Mouse (Mus musculus) cerebral cortex, adult 2 months (tissue): Measurements from ENCODE around the gene Mrpl48.

Experiments used
- WGBS: fragments of 180-500 bp; shearing (Covaris S2); methylation state at CpG from one replicate; pipeline ENCODE4 v1.1.7; 2018; 5-methylcytosine and 5-hydroxymethylcytosine counted together

Gene Mrpl48

DNA sequence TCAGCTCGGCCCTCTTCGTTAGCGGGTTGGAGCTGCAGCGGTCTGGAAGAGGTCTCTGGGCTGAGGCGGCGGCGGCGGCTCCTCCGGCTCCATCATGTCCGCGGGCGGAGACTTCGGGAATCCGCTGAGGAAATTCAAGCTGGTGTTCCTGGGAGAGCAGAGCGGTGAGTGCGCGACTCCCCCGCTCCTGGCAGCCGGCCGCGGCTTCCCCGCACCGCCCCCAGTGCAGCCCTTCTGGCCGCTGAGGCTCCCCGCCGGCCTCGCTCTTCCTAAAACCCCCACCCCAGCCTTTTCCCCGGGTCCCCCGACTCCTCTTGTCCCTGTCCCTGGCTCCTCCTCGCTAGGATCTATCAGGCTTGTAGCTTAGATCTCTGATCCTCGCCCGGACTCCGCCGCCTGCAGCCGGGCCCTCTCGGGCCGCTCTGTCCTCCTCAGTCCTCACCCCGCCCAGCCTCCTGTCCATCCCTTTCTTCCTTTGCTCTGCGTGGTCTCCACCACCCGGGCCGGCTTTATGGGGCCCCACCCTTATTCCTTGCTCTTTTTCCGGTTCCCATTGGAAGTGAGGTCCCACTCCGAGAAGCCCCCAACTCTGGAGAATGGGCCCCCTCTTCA, at the start of gene Mrpl48:
Gene Mrpl48 (minus strand): TSS at position 172 of the 612 bp plus-strand sequence.
- 2% methylated on average over 43 of the region's 43 CpGs for WGBS

DNA sequence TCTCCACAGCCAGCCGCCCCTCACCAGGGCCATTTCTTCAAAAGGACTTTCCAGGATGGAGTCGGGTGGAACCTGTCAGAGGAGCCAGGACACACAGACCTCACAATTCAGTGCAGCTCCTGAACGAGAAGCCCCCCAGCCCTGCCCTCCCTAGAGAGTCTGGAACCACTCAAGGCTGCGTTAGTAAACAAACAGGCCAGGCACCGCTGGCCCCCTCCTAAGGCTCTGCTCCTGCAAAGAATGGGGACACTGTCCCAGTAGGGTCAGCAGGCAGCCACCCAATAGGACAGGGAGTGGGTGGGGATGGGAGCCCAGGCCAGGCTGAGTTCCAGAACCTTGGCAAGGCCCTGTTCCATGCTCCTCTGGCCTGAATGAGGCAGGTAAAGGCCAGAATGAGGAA, 48.6 kb upstream of the Mrpl48 start:
- WGBS, result 51% methylated on average over 5 of the region's 5 CpGs

- 85% methylated on average over 8 of the region's 8 CpGs for WGBS
Measured at GRCm38 (mm10) chr7:100654441-100654840, 46.3 kb upstream of the Mrpl48 start.

DNA sequence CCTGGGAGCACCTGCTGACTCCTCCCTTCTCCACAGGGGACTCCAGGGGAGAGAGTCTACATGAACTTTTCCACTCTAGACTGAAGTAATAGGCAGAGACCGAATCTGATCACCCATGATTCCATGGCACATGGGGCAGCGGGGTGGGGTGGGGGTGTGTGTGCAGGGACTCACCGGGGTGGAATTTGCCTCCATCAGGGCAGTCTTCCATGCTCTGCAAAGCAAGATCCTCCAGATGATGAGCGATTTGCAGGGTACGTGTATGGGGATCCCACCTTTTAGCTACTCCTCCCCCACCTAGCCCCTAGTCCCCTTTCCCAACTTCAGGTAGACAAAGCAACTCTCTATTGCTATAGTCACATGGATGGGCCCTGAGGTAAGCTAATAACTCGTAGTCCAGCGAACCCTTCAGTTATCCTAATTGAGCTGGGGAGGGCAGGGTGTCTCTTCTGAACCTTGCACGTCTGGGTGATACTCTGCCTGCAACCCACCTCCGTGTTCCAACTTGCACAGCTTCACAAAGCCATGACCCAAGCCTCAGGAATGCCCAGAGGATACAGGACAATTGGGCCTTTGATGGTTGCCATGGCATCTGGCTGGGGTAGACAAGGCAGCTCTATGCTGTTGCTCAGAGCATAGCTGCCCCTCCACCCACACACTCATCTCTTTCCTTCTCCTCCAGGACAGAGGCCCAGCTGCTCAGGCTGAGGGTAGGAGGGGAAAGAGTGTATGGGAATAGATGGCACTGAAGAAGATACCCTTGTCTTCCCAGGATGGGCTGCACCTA, 45.6 kb upstream of the Mrpl48 start:
- 73% methylated on average over 9 of the region's 9 CpGs for WGBS

DNA sequence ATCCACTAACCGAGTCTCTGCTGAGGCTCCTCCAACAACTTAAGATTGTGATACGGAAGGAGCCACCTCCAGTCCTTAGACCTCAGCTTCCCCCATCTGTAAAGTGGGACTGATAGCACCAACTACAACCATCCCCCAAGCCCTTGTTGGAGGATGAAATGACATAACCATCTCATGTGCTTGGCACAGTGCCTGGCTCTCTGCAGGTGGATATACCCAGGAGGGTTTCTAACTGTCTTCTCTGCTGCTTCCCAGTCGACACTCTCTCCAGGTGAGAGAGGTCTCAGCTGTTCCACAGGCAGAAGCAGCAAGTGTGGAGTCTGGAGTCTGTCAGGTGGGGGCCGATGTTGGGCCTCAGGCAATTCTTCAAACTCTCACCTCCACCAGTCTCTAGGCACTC, 42.9 kb upstream of the Mrpl48 start:
- WGBS, result 37% methylated on average over 4 of the region's 4 CpGs

DNA sequence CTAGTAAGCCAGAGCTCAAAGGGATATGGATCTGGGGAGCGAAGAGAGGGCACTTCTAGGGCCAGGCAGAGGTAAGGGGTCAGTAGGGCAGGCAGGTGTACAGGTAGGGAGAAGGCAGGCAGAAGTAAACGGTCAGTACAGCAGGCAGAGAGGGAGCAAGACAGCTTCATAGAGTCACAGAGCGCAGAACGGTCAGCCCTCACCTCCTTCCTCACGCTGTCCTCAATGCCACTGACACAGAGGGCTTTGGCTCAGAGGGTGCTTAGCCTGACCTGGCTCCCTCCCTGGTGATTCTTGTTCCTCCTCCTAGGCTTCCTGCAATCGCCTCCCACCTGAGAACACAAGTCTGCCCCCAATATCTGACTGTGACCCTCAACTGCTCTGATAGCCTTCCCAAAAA, 42.3 kb upstream of the Mrpl48 start:
- WGBS, result 79% methylated on average over 6 of the region's 6 CpGs

GRCm38 (mm10) chr7:100649826-100650225, 41.7 kb upstream of the Mrpl48 start:
- WGBS, result 77% methylated on average over 8 of the region's 8 CpGs

GRCm38 (mm10) chr7:100649095-100649494, 41.0 kb upstream of the Mrpl48 start:
- WGBS, result 68% methylated on average over 4 of the region's 4 CpGs

- 20% methylated on average over 3 of the region's 3 CpGs for WGBS
Measured at GRCm38 (mm10) chr7:100645147-100645546, 37.0 kb upstream of the Mrpl48 start.

- WGBS, result 80% methylated on average over 4 of the region's 4 CpGs
Measured at GRCm38 (mm10) chr7:100642413-100642812, 34.3 kb upstream of the Mrpl48 start.

DNA sequence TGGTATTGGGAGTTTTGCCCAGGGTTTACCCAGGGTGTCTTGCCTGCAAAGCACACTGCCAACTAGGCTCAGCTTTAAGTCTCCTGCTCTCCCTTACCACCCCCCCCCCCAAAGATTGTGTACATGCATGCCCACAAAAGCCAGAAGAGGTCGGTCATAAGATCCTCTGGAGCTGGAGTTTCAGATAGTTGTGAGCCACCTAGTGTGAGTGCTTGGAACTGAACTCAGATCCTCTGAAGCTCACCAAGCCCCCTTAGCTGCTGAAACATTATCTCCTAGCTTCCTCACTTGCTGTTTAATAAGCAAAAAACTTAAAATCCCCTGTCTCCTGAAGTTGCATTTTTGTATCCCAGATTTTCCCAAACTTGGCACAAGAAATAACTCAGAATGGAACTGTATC, 29.6 kb upstream of the Mrpl48 start:
- WGBS, result 3% methylated on average over 1 of the region's 1 CpGs

DNA sequence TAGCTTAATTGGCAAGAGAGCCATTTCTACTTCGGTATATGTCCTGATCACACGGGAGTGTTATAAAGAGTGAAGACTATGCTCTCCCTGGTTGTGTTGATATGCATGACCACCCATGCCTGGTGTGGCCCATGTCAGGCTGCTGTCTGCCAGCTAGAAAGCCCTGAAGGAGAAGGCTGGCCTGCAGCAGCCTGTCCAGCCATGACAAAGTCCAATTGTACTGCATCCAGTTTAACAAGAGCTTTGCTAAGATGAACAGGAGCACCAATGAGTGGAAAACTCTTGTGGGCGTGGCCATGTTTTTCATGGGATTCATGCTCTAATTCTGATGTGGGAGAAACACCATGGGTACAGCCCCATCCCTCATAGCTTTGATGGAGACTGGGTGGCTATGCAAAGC, 16.4 kb upstream of the Mrpl48 start:
- 61% methylated on average over 3 of the region's 3 CpGs for WGBS

DNA sequence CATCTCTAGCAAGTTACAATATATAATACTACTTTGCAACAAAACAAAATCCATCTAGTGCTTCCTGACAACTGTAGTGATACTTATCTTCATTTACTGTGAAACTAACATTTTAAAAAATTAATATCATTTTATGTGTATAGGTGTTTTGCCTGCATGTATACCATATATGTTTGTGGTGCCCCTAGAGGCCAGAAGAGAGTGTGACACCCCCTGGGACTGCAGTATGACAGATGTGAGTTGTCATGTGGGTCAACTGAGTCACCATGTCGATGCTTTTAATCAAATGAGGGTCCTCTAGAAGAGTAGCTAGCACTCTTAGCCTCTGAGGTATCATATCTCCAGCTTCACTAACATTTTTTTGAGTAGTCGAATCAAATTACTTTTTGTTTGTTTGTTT, 14.2 kb upstream of the Mrpl48 start:
- 73% methylated on average over 2 of the region's 2 CpGs for WGBS

DNA sequence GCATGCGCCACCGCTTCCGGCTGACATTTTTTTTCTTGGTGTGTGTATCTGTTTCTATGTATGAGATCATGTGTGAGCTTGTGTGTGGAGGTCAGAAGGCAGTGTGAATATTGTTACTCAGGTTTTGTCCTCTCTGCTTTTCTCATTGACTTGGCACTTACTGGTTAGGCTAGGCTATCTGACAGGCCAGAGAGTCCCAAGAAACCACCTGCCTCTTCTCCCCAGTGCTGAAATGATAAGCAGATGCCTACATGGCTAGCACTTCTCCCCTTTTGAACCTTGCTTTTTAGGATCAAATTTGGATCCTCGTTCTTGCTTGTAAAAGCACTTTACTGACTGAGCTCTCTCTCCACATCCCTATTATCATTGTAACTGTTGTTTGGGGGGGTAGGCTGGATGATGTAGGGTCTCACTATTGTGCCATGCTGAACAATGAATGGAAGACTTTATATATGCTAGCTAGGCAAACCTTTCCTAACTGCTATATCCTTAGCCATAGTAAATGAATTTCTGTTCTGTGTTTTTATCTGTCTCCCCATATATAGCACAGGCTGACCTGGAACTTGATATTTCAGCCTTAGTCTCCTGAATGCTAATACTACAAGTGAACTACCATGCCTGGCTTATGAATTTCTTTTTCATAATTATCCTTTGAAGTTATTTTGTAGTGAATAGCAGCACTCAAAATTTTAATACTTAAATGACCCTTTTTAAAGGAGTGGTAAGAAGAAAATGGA, 8.2 kb upstream of the Mrpl48 start:
- 86% methylated on average over 4 of the region's 4 CpGs for WGBS

GRCm38 (mm10) chr7:100608910-100609309, 809 bp upstream of the Mrpl48 start:
- WGBS, result 3% methylated on average over 4 of the region's 4 CpGs

- under 1% methylated on average over 103 of the region's 105 CpGs for WGBS
Measured at GRCm38 (mm10) chr7:100607214-100608129, 629 bp downstream of the Mrpl48 start, which contains the start of gene Rab6a. Gene Rab6a, plus strand, starts transcription at chr7:100607410.

GRCm38 (mm10) chr7:100600211-100600610, 7.9 kb downstream of the Mrpl48 start:
- WGBS, result 38% methylated on average over 5 of the region's 5 CpGs

DNA sequence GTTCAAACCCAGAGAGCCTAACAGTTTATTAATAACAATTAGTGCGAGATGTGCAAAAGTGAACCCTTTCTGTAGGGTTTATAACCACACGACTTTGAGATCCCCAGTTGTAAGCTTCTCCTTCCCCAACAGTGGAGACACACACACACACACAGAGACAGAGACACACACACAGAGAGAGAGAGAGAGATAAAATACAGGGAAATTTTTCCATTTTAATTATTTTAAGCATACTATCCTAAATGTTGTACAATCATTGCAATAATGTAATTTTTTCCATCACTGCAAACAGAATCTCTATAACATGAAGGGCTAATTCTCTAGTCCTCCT, 16.6 kb downstream of the Mrpl48 start:
- 7% methylated on average over 2 of the region's 2 CpGs for WGBS

GRCm38 (mm10) chr7:100590845-100591521, 17.1 kb downstream of the Mrpl48 start:
- under 1% methylated on average over 18 of the region's 20 CpGs for WGBS

DNA sequence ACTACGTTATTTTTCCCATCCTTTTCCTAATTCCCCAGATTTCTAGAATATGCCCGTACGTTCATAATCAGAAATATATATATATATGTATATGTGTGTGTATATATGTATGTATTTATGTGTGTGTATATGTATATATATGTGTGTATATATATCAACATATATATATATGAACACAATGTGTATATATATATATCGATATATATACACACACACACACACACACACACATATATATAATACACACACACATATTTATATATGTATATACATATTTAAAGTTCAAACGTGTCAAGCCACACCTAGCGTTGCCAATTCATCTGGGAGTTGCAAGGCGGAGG, 17.6 kb downstream of the Mrpl48 start:
- WGBS, result 23% methylated on average over 7 of the region's 7 CpGs

- 24% methylated on average over 1 of the region's 1 CpGs for WGBS
Measured at GRCm38 (mm10) chr7:100589816-100590215, 18.3 kb downstream of the Mrpl48 start.
